Mouse (Mus musculus): ENCODE measurements at regions not wholly inside any gene's neighbourhood (a gene's known extent, or its start where the extent isn't known, plus 50 kb on each side); places are given as distances from the start of the nearest gene placed in this dataset.
A peak's percentile ranks its signal among the peaks of the same experiment; 100 is the strongest.

DNA sequence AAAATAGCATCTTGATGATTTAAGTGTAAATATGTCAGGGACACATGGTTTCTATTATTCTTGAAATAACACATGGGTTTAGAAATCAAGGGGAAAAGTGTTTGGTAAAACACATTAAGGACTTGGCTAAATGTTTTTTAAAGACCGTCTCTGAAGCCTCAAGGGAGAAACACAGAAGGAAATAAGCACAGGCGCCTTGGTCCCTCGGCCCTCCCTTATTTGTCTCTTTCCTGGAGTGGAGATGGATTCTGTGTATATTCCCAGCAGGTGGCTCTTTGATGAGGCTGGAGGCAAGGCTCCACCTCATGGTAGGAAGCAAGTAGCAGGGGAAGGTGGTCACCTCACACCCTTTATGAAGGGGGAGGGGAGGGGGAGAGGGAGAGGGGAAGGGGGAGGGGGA lies 122.6 kb downstream of the Gas1 start:
- Histone ChIP-seq H3K9ac (ENCODE audit: low read length) (no peak overlapping the region), H3K4me1 (replicated peaks; ENCODE audit: control insufficient read depth, insufficient read depth) (no peaks in the 10 kb centered on the region), H3K36me3 (ENCODE audit: control insufficient read depth, insufficient read depth, low read length) (no peaks in the 10 kb centered on the region), H3K27me3 (ENCODE audit: control insufficient read depth, insufficient read depth, low read length) (no peaks in the 10 kb centered on the region), H3K4me2 (replicated peaks; ENCODE audit: low read depth) (no peak overlapping the region), H3K4me3 (ENCODE audit: low read depth, low read length) (no peak overlapping the region), H3K27ac (replicated peaks) (no peak overlapping the region), H3K9me3 (ENCODE audit: control insufficient read depth, low read length) (no peaks in the 10 kb centered on the region)
- WGBS: 20% methylated on average over 3 of the region's 3 CpGs
- TF ChIP-seq EP300 (optimal IDR thresholded peaks at IDR 0.05): no peak
- TF ChIP-seq CTCF (IDR thresholded peaks at IDR 0.05; ENCODE audit: low read depth): peak; percentile 25; the same call in 1 of the 2 replicates
- DNase-seq (ENCODE audit: low spot score): no peak
- no peak for ATAC-seq (ENCODE audit: low FRiP score, low TSS enrichment)

DNA sequence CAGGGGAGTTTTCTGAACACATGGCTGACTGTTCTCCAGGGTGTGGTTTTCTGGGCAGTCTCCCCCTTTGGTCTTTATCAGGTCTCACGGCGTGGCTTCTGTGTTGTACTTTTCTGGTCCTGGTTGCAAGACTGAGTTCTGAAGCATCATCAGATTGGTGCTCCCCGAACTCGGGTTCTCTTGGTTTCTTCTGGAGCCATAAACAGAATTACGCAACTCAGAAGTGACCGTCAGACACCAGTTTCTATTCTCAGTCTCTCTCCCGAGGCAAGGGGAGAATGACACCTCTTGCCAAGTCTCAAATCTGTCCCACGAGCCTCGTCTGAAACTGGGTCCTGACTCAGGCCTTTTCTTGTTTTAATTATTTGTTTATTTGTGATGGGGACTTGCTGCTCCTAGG lies 123.1 kb downstream of the Gas1 start:
- Histone ChIP-seq H3K27ac (replicated peaks) (no peak overlapping the region), H3K4me2 (replicated peaks; ENCODE audit: low read depth) (no peak overlapping the region), H3K27me3 (ENCODE audit: control insufficient read depth, insufficient read depth, low read length) (no peaks in the 10 kb centered on the region), H3K9ac (ENCODE audit: low read length) (no peak overlapping the region), H3K4me3 (ENCODE audit: low read depth, low read length) (no peak overlapping the region), H3K36me3 (ENCODE audit: control insufficient read depth, insufficient read depth, low read length) (no peaks in the 10 kb centered on the region), H3K4me1 (replicated peaks; ENCODE audit: control insufficient read depth, insufficient read depth) (no peaks in the 10 kb centered on the region), H3K9me3 (ENCODE audit: control insufficient read depth, low read length) (no peaks in the 10 kb centered on the region)
- 50% methylated on average over 9 of the region's 9 CpGs for WGBS
- TF ChIP-seq EP300 (optimal IDR thresholded peaks at IDR 0.05): no peak
- no peak for TF ChIP-seq CTCF (IDR thresholded peaks at IDR 0.05; ENCODE audit: low read depth)
- no peak for DNase-seq (ENCODE audit: low spot score)
- ATAC-seq (ENCODE audit: low FRiP score, low TSS enrichment): no peak

- no peak overlapping the region for H3K4me3 ChIP-seq (ENCODE audit: low read depth, low read length)
- no peaks in the 10 kb centered on the region for H3K9me3 ChIP-seq (ENCODE audit: control insufficient read depth, low read length)
- ATAC-seq (ENCODE audit: low FRiP score, low TSS enrichment) (no peak), DNase-seq (ENCODE audit: low spot score) (no peak)
- TF ChIP-seq EP300 (optimal IDR thresholded peaks at IDR 0.05): no peak
- TF ChIP-seq CTCF (IDR thresholded peaks at IDR 0.05; ENCODE audit: low read depth): no peak
- 60% methylated on average over 1 of the region's 1 CpGs for WGBS
- H3K4me2 ChIP-seq (replicated peaks; ENCODE audit: low read depth): no peak overlapping the region
- no peaks in the 10 kb centered on the region for H3K36me3 ChIP-seq (ENCODE audit: control insufficient read depth, insufficient read depth, low read length)
- H3K9ac ChIP-seq (ENCODE audit: low read length): no peak overlapping the region
- H3K4me1 ChIP-seq (replicated peaks; ENCODE audit: control insufficient read depth, insufficient read depth): 0 out of 2 replicates have a peak, but pooled peaks cover 2% of the 10 kb centered on the region
- H3K27me3 ChIP-seq (ENCODE audit: control insufficient read depth, insufficient read depth, low read length): no peaks in the 10 kb centered on the region
- no peak overlapping the region for H3K27ac ChIP-seq (replicated peaks)
Measured at GRCm38 (mm10) chr13:60051866-60052265, 125.3 kb downstream of the Gas1 start.

DNA sequence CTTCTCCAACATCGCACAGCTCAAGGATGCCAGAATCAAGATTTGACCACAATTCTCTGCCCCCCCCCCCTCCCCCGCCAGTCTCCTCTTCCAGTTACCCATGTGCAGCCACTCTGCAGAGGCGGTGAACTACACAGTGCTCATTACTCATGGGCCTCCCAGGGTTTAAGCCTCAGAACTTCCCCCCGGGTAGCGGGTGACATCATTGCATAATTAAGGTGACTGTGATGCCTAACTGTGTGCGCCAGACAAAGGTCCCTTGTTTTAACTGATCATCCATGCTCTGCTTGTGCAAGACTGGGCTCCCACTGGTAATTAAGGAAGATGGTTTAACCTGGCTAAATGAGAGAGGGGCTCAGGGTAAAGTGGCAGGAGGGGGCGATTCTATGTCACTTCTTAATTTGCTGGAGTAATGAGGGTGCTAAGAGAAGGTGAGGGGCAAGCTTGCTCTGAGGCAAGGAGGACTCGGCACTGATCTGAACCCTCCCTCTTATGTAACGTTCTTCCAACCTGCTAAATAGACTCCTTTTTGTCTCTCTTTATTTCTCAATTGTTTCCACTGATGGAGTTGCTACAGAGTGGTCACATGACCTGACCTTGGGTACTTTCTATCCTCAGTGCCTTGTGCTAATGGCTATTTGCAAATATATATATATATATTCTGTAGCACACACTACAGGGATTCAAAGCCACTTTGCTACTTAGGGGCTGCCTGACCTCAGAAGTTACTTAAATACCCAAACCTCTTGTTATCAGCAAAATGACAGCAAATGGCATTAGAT lies 126.2 kb downstream of the Gas1 start:
- 70% methylated on average over 9 of the region's 9 CpGs for WGBS
- Histone ChIP-seq H3K4me2 (replicated peaks; ENCODE audit: low read depth) (no peak overlapping the region), H3K27me3 (ENCODE audit: control insufficient read depth, insufficient read depth, low read length) (no peaks in the 10 kb centered on the region), H3K36me3 (ENCODE audit: control insufficient read depth, insufficient read depth, low read length) (no peaks in the 10 kb centered on the region), H3K4me1 (replicated peaks; ENCODE audit: control insufficient read depth, insufficient read depth) (0 out of 2 replicates have a peak, but pooled peaks cover 2% of the 10 kb centered on the region), H3K27ac (replicated peaks) (no peak overlapping the region), H3K4me3 (ENCODE audit: low read depth, low read length) (no peak overlapping the region), H3K9me3 (ENCODE audit: control insufficient read depth, low read length) (no peaks in the 10 kb centered on the region), H3K9ac (ENCODE audit: low read length) (no peak overlapping the region)
- DNase-seq (ENCODE audit: low spot score): no peak
- TF ChIP-seq EP300 (optimal IDR thresholded peaks at IDR 0.05): no peak
- no peak for TF ChIP-seq CTCF (IDR thresholded peaks at IDR 0.05; ENCODE audit: low read depth)
- no peak for ATAC-seq (ENCODE audit: low FRiP score, low TSS enrichment)

DNA sequence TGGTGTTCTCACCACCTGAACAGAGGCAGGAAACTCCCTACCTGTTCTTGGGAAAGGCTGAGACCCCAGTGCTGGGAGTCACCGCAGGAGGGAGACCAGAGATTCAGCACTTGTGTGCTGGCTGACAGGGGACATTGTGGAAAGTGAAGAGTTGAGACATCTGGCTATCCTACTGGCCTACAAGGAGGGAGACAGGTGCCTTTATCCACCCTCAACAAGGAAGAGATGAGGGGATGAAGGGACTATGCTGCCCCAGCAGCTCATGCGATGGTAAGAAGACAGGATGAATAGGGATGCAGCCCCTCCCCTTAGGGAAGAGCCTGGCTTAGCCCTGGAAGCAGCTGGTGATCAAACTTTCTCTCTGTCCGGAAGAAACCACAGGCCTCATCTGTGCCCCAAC lies 127.5 kb downstream of the Gas1 start:
- no peak overlapping the region for H3K4me2 ChIP-seq (replicated peaks; ENCODE audit: low read depth)

More for the DNA sequence above, 127.5 kb downstream of the Gas1 start:
- Histone ChIP-seq H3K4me3 (ENCODE audit: low read depth, low read length) (no peak overlapping the region), H3K4me1 (replicated peaks; ENCODE audit: control insufficient read depth, insufficient read depth) (0 out of 2 replicates have a peak, but pooled peaks cover 2% of the 10 kb centered on the region), H3K36me3 (ENCODE audit: control insufficient read depth, insufficient read depth, low read length) (no peaks in the 10 kb centered on the region), H3K9ac (ENCODE audit: low read length) (no peak overlapping the region), H3K9me3 (ENCODE audit: control insufficient read depth, low read length) (no peaks in the 10 kb centered on the region), H3K27ac (replicated peaks) (no peak overlapping the region), H3K27me3 (ENCODE audit: control insufficient read depth, insufficient read depth, low read length) (no peaks in the 10 kb centered on the region)
- TF ChIP-seq CTCF (IDR thresholded peaks at IDR 0.05; ENCODE audit: low read depth) (no peak), EP300 (optimal IDR thresholded peaks at IDR 0.05) (no peak)
- DNase-seq (ENCODE audit: low spot score) (no peak), ATAC-seq (ENCODE audit: low FRiP score, low TSS enrichment) (no peak)
- WGBS: 67% methylated on average over 3 of the region's 3 CpGs
